In the genomic region with DNA sequence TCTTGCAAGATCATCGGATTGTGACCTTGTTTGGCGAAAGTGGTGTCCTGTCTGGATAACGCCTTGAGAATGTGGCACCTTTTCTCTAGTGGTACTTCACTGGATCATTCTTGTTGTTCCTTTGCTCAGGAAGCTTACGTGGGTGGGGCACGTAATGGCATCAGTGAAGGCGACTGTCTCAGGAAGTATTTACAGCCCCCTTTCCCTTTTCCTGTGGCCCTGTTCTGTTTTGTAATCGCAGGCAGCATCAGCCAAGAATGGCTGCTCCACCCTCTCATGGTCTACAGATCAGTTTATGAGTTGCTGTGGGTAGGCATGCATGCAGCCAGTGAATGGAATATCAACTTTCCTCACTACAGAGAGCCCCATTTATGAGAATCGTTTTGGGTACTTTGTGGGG, we compare ENCODE assay signal across 24 mouse cellular contexts. TPM values are rescaled to one million over a fixed set of nuclear protein-coding genes. Genes with fewer than 3 reads are reported as not detected.
DNase-seq lines count a peak whose midpoint lies in the region; ATAC-seq lines count a peak whose summit lies in the region.
"Had no signal": no experiment of that assay in that cellular context is flagged by ENCODE, and none has a peak within 500 bp of the region (broad histone marks: within the 10 kb centered on the region; RNA-seq: fewer than 3 reads in every experiment).

No protein-coding gene starts in this region.

- H3K4me1 ChIP-seq in embryonic facial prominence, embryonic 13.5 days: peaks cover 18% of the 10 kb centered on the region; the same call in 1 of the 2 replicates
- 0 out of 2 replicates have a peak, but pooled peaks cover 4% of the 10 kb centered on the region for H3K4me1 ChIP-seq in embryonic facial prominence, embryonic 10.5 days
- peaks cover 15% of the 10 kb centered on the region for H3K4me1 ChIP-seq in heart, embryonic 12.5 days (replicated peaks)
- no peaks in the 10 kb centered on the region for H3K4me1 ChIP-seq in midbrain, embryonic 11.5 days (ENCODE audit: control insufficient read depth, insufficient read depth, low read length)

- no peaks in the 10 kb centered on the region for H3K9me3 ChIP-seq in embryonic facial prominence, embryonic 13.5 days
- H3K9me3 ChIP-seq in embryonic facial prominence, embryonic 10.5 days: no peaks in the 10 kb centered on the region
- no peaks in the 10 kb centered on the region for H3K9me3 ChIP-seq in heart, embryonic 12.5 days (replicated peaks)
- H3K9me3 ChIP-seq in midbrain, embryonic 11.5 days (ENCODE audit: control insufficient read depth, low read length): no peaks in the 10 kb centered on the region
- H3K9me3 ChIP-seq: forebrain, embryonic 13.5 days; heart, embryonic 15.5 days; hindbrain, embryonic 13.5 days; midbrain, embryonic 10.5 days had no signal

- no peak overlapping the region for H3K4me3 ChIP-seq in embryonic facial prominence, embryonic 13.5 days
- no peak overlapping the region for H3K4me3 ChIP-seq in embryonic facial prominence, embryonic 10.5 days
- no peak overlapping the region for H3K4me3 ChIP-seq in heart, embryonic 12.5 days
- no peak overlapping the region for H3K4me3 ChIP-seq in midbrain, embryonic 11.5 days (ENCODE audit: low read depth, low read length)
- H3K4me3 ChIP-seq: forebrain, embryonic 13.5 days; heart, embryonic 15.5 days; hindbrain, embryonic 13.5 days; left cerebral cortex, adult 2 months; midbrain, embryonic 10.5 days had no signal

- H3K4me2 ChIP-seq in embryonic facial prominence, embryonic 13.5 days: no peak overlapping the region
- no peak overlapping the region for H3K4me2 ChIP-seq in heart, embryonic 12.5 days
- H3K4me2 ChIP-seq in midbrain, embryonic 11.5 days: no peak overlapping the region
- H3K4me2 ChIP-seq: forebrain, embryonic 13.5 days; heart, embryonic 15.5 days; hindbrain, embryonic 13.5 days; liver, embryonic 11.5 days; lung, embryonic 14.5 days had no signal

- WGBS in embryonic facial prominence, embryonic 13.5 days: 81% methylated on average over 8 of the region's 8 CpGs
- WGBS in embryonic facial prominence, embryonic 10.5 days: 82% methylated on average over 8 of the region's 8 CpGs
- 67% methylated on average over 8 of the region's 8 CpGs for WGBS in heart, embryonic 12.5 days
- 89% methylated on average over 8 of the region's 8 CpGs for WGBS in midbrain, embryonic 11.5 days

- no peaks in the 10 kb centered on the region for H3K27me3 ChIP-seq in embryonic facial prominence, embryonic 13.5 days
- no peaks in the 10 kb centered on the region for H3K27me3 ChIP-seq in embryonic facial prominence, embryonic 10.5 days (replicated peaks; ENCODE audit: low read depth, poor library complexity, severe bottlenecking)
- no peaks in the 10 kb centered on the region for H3K27me3 ChIP-seq in heart, embryonic 12.5 days (replicated peaks)
- no peaks in the 10 kb centered on the region for H3K27me3 ChIP-seq in midbrain, embryonic 11.5 days (ENCODE audit: control insufficient read depth, insufficient read depth, low read length)
- H3K27me3 ChIP-seq: forebrain, embryonic 13.5 days; heart, embryonic 15.5 days; hindbrain, embryonic 13.5 days had no signal

- H3K27ac ChIP-seq in embryonic facial prominence, embryonic 13.5 days: peak overlapping the region; percentile 51; the same call in 1 of the 2 replicates
- H3K27ac ChIP-seq in embryonic facial prominence, embryonic 10.5 days (replicated peaks): no peak overlapping the region
- no peak overlapping the region for H3K27ac ChIP-seq in heart, embryonic 12.5 days (ENCODE audit: poor library complexity, severe bottlenecking)
- no peak overlapping the region for H3K27ac ChIP-seq in midbrain, embryonic 11.5 days (ENCODE audit: low read depth, low read length)
- H3K27ac ChIP-seq: forebrain, embryonic 13.5 days; heart, embryonic 15.5 days; hindbrain, embryonic 13.5 days; left cerebral cortex, adult 2 months; midbrain, embryonic 10.5 days had no signal

- no peak for DNase-seq in embryonic facial prominence, embryonic 10.5 days (ENCODE audit: low spot score)
- peak; percentile 37 to 48 for DNase-seq in heart, adult 9 months (ENCODE audit: low spot score in 2 of 2)
- DNase-seq in lung, adult 18-20 months: peak; percentile 28 to 62
- no peak for DNase-seq in lung, postnatal 14 days
- no peak for DNase-seq in midbrain, embryonic 11.5 days (ENCODE audit: low spot score, missing footprints)
- DNase-seq: adrenal gland, postnatal 36 days; cerebellum, adult 18-20 months; cerebellum, postnatal 25 days; gastrocnemius, postnatal 14 days; layer of hippocampus, adult 9-11 months; lung, embryonic 14.5 days; right cerebral cortex, postnatal 4 days; thymus, adult 2 months had no signal

- no peaks in the 10 kb centered on the region for H3K36me3 ChIP-seq in embryonic facial prominence, embryonic 13.5 days
- no peaks in the 10 kb centered on the region for H3K36me3 ChIP-seq in embryonic facial prominence, embryonic 10.5 days (replicated peaks)
- H3K36me3 ChIP-seq in heart, embryonic 12.5 days: no peaks in the 10 kb centered on the region
- H3K36me3 ChIP-seq in midbrain, embryonic 11.5 days (ENCODE audit: control insufficient read depth, insufficient read depth, low read length): no peaks in the 10 kb centered on the region
- H3K36me3 ChIP-seq: G1E; heart, embryonic 15.5 days; hindbrain, embryonic 13.5 days; midbrain, embryonic 10.5 days had no signal

- no peak for ATAC-seq in embryonic facial prominence, embryonic 13.5 days (ENCODE audit: insufficient number of reproducible peaks, insufficient read depth, low FRiP score, low TSS enrichment, low read depth)
- no peak for ATAC-seq in heart, embryonic 12.5 days (ENCODE audit: insufficient number of reproducible peaks, low FRiP score)
- peak; percentile 51; the same call in 1 of the 2 replicates for ATAC-seq in megakaryocyte progenitor cell, adult 5-6 weeks (replicated peaks; ENCODE audit: poor library complexity)
- no peak for ATAC-seq in midbrain, embryonic 11.5 days (ENCODE audit: low FRiP score)
- ATAC-seq: forebrain, embryonic 13.5 days; inflammation-experienced regulatory T-cells, adult 6 months had no signal

- no peak overlapping the region for H3K9ac ChIP-seq in embryonic facial prominence, embryonic 13.5 days
- no peak overlapping the region for H3K9ac ChIP-seq in heart, embryonic 12.5 days
- H3K9ac ChIP-seq in midbrain, embryonic 11.5 days (ENCODE audit: low read length): no peak overlapping the region
- H3K9ac ChIP-seq: forebrain, embryonic 13.5 days; heart, embryonic 15.5 days; hindbrain, embryonic 13.5 days; lung, embryonic 14.5 days had no signal

RNA-seq across cellular contexts. Expression of a gene that starts 21.2 kb away (rescaled TPM):
- 17.6 TPM in 2 replicates for polyA plus RNA-seq in embryonic facial prominence, embryonic 13.5 days (2015; fragmentation: Nextera tagmentation; extraction: Ambion mirVana)
- polyA plus RNA-seq in embryonic facial prominence, embryonic 10.5 days (2016; fragmentation: Nextera tagmentation; extraction: Ambion mirVana): 13.2 and 16.1 TPM in 2 replicates
- polyA plus RNA-seq in heart, embryonic 12.5 days (2016; fragmentation: Nextera tagmentation; extraction: Ambion mirVana): 33.2 and 34.4 TPM in 2 replicates
- total RNA-seq in megakaryocyte progenitor cell, adult 5-6 weeks (2015): 25.0 and 29.9 TPM in 2 replicates
- 17.7 and 24.5 TPM in 2 replicates for total RNA-seq in megakaryocyte progenitor cell, adult 5-6 weeks (2017)
- 14.5 and 17.7 TPM in 2 replicates for polyA plus RNA-seq in midbrain, embryonic 11.5 days (2014; fragmentation: Nextera tagmentation; extraction: Ambion mirVana)
- polyA plus RNA-seq: G1E had no signal

Comparison
In these comparisons a context has a peak if more than half of its experiments do, and no peak if none do; other contexts are left out.
1. DNase-seq: peak in heart, adult 9 months (2 of 2) and lung, adult 18-20 months (2 of 2); none in embryonic facial prominence, embryonic 10.5 days (single experiment), lung, postnatal 14 days (single experiment) and midbrain, embryonic 11.5 days (single experiment).